In genomic region chr7:43488646-43489045, GRCm38 (mm10) we compare ENCODE assay signal across 13 mouse cellular contexts. TPM values are rescaled to one million over a fixed set of nuclear protein-coding genes. Genes with fewer than 3 reads are reported as not detected.
A peak's percentile ranks its signal among the peaks of the same experiment; 100 is the strongest.
DNase-seq lines count a peak whose midpoint lies in the region; ATAC-seq and TF ChIP-seq lines count a peak whose summit lies in the region.
"Had no signal": no experiment of that assay in that cellular context is flagged by ENCODE, and none has a peak within 500 bp of the region (broad histone marks: within the 10 kb centered on the region; RNA-seq: fewer than 3 reads in every experiment).

No protein-coding gene starts in this region.

- peak overlapping the region; percentile 74; the same call in 1 of the 2 replicates for H3K4me2 ChIP-seq in hindbrain, embryonic 11.5 days (replicated peaks; ENCODE audit: low read depth, low read length)
- H3K4me2 ChIP-seq in midbrain, embryonic 14.5 days (ENCODE audit: low read length): peak overlapping the region; percentile 73

- no peak for TF ChIP-seq CTCF in brain, embryonic 14.5 days (IDR thresholded peaks at IDR 0.05; ENCODE audit: borderline replicate concordance, extremely low read depth, insufficient read depth, insufficient read length)

- H3K9me3 ChIP-seq in hindbrain, embryonic 11.5 days (ENCODE audit: control insufficient read depth, low read length): no peaks in the 10 kb centered on the region
- no peaks in the 10 kb centered on the region for H3K9me3 ChIP-seq in midbrain, embryonic 14.5 days (ENCODE audit: control insufficient read depth, low read length)
- H3K9me3 ChIP-seq: G1E had no signal

- no peaks in the 10 kb centered on the region for H3K36me3 ChIP-seq in hindbrain, embryonic 11.5 days (ENCODE audit: control insufficient read depth, insufficient read depth, low read length)
- H3K36me3 ChIP-seq in midbrain, embryonic 14.5 days (ENCODE audit: control insufficient read depth, insufficient read depth, low read length): no peaks in the 10 kb centered on the region
- H3K36me3 ChIP-seq: G1E had no signal

- 56% methylated on average over 5 of the region's 5 CpGs for WGBS in hindbrain, embryonic 11.5 days
- 48% methylated on average over 5 of the region's 5 CpGs for WGBS in midbrain, embryonic 14.5 days

- H3K27ac ChIP-seq in hindbrain, embryonic 11.5 days (ENCODE audit: low read depth, low read length): no peak overlapping the region
- H3K27ac ChIP-seq in midbrain, embryonic 14.5 days (replicated peaks; ENCODE audit: low read depth, low read length): peak overlapping the region; percentile 93
- H3K27ac ChIP-seq: macrophage had no signal

- ATAC-seq in hindbrain, embryonic 11.5 days (ENCODE audit: low FRiP score): no peak
- no peak for ATAC-seq in midbrain, embryonic 14.5 days (ENCODE audit: low FRiP score, low TSS enrichment)

- H3K27me3 ChIP-seq in hindbrain, embryonic 11.5 days (ENCODE audit: control insufficient read depth, insufficient read depth, low read length): no peaks in the 10 kb centered on the region
- H3K27me3 ChIP-seq in midbrain, embryonic 14.5 days (ENCODE audit: control insufficient read depth, insufficient read depth, low read length): no peaks in the 10 kb centered on the region

- DNase-seq in brain, embryonic 14.5 days (ENCODE audit: low read depth): peak; percentile 9
- DNase-seq in cerebellum, postnatal 36 days: peak; percentile 31 to 38
- no peak for DNase-seq in hindbrain, embryonic 11.5 days (ENCODE audit: low spot score)
- peak; percentile 14 for DNase-seq in midbrain, embryonic 14.5 days
- no peak for DNase-seq in adrenal gland, adult 18-20 months (ENCODE audit: low spot score in 2 of 2)
- no peak for DNase-seq in spleen, adult 12 weeks (ENCODE audit: low spot score)
- DNase-seq in embryo, embryonic 10 days (ENCODE audit: low spot score): no peak
- no peak for DNase-seq in T-cell, adult 2 months (ENCODE audit: low spot score)

- no peak for TF ChIP-seq POLR2A in brain, embryonic 14.5 days (IDR thresholded peaks at IDR 0.05; ENCODE audit: borderline replicate concordance, extremely low read depth, insufficient read depth, insufficient read length, poor library complexity, severe bottlenecking)

- H3K4me1 ChIP-seq in hindbrain, embryonic 11.5 days (replicated peaks; ENCODE audit: control insufficient read depth, insufficient read depth, low read length): no peaks in the 10 kb centered on the region
- peaks cover 20% of the 10 kb centered on the region for H3K4me1 ChIP-seq in midbrain, embryonic 14.5 days (ENCODE audit: control insufficient read depth, insufficient read depth, low read length)

- H3K9ac ChIP-seq in hindbrain, embryonic 11.5 days (ENCODE audit: low read depth, low read length): no peak overlapping the region
- peak overlapping the region; percentile 96 for H3K9ac ChIP-seq in midbrain, embryonic 14.5 days (replicated peaks; ENCODE audit: low read length)

- H3K4me3 ChIP-seq in hindbrain, embryonic 11.5 days (ENCODE audit: low read depth, low read length): no peak overlapping the region
- peak overlapping the region; percentile 74 for H3K4me3 ChIP-seq in midbrain, embryonic 14.5 days (replicated peaks; ENCODE audit: low read depth, low read length)

RNA-seq across cellular contexts. Expression of gene Iglon5, which starts 1.2 kb away (rescaled TPM):
- polyA plus RNA-seq in brain, embryonic 14.5 days (2012; rRNA removed): 96.2 and 140 TPM in 2 replicates
- 2.7 and 2.9 TPM in 2 replicates for polyA plus RNA-seq in hindbrain, embryonic 11.5 days (2014; fragmentation: Nextera tagmentation; extraction: Ambion mirVana)
- 8.8 and 12.1 TPM in 2 replicates for polyA plus RNA-seq in midbrain, embryonic 14.5 days (2014; fragmentation: Nextera tagmentation; extraction: Ambion mirVana)
- total RNA-seq in adrenal gland, adult 18-20 months (2021): 1 to 10 TPM; 1.3 to 1.5 TPM
- total RNA-seq: hematopoietic stem cell, adult 5-6 weeks had no signal
- polyA plus RNA-seq: G1E, macrophage had no signal

RNA-seq across cellular contexts. Expression of gene 4931406B18Rik, which starts 17.1 kb away (rescaled TPM):
- polyA plus RNA-seq in brain, embryonic 14.5 days (2012; rRNA removed): 0.04 TPM in 1 of 2 replicates, not detected in the other
- polyA plus RNA-seq in hindbrain, embryonic 11.5 days (2014; fragmentation: Nextera tagmentation; extraction: Ambion mirVana): not detected in 2 replicates
- polyA plus RNA-seq in midbrain, embryonic 14.5 days (2014; fragmentation: Nextera tagmentation; extraction: Ambion mirVana): not detected in 2 replicates
- not detected for total RNA-seq in adrenal gland, adult 18-20 months (2021)
- total RNA-seq: hematopoietic stem cell, adult 5-6 weeks had no signal
- polyA plus RNA-seq: G1E; limb, embryonic 11.5 days; macrophage; spleen, adult 2 months had no signal

RNA-seq across cellular contexts. Expression of gene Vsig10l, which starts 25.7 kb away (rescaled TPM):
- polyA plus RNA-seq in brain, embryonic 14.5 days (2012; rRNA removed): 7.0 and 9.5 TPM in 2 replicates
- polyA plus RNA-seq in hindbrain, embryonic 11.5 days (2014; fragmentation: Nextera tagmentation; extraction: Ambion mirVana): 2.6 and 2.8 TPM in 2 replicates
- 8.0 and 12.5 TPM in 2 replicates for polyA plus RNA-seq in midbrain, embryonic 14.5 days (2014; fragmentation: Nextera tagmentation; extraction: Ambion mirVana)
- 1 to 10 TPM; 1.6 to 4.2 TPM for total RNA-seq in adrenal gland, adult 18-20 months (2021)

RNA-seq across cellular contexts. Expression of gene Gm45233, which starts 44.7 kb away (rescaled TPM):
- polyA plus RNA-seq in brain, embryonic 14.5 days (2012; rRNA removed): 1.2 and 1.3 TPM in 2 replicates
- 0.31 TPM in 1 of 2 replicates, not detected in the other for polyA plus RNA-seq in hindbrain, embryonic 11.5 days (2014; fragmentation: Nextera tagmentation; extraction: Ambion mirVana)
- not detected in 2 replicates for polyA plus RNA-seq in midbrain, embryonic 14.5 days (2014; fragmentation: Nextera tagmentation; extraction: Ambion mirVana)
- total RNA-seq in adrenal gland, adult 18-20 months (2021): under 1 TPM in 1 of 2 experiments, not detected in 1; 0.43 TPM
- total RNA-seq: G1E had no signal
- polyA plus RNA-seq: G1E; macrophage; spleen, adult 2 months had no signal

RNA-seq across cellular contexts. Expression of gene Etfb, which starts 44.8 kb away (rescaled TPM):
- 69.0 and 71.0 TPM in 2 replicates for polyA plus RNA-seq in brain, embryonic 14.5 days (2012; rRNA removed)
- 192 and 206 TPM in 2 replicates for polyA plus RNA-seq in hindbrain, embryonic 11.5 days (2014; fragmentation: Nextera tagmentation; extraction: Ambion mirVana)
- polyA plus RNA-seq in midbrain, embryonic 14.5 days (2014; fragmentation: Nextera tagmentation; extraction: Ambion mirVana): 101 and 120 TPM in 2 replicates
- total RNA-seq in adrenal gland, adult 18-20 months (2021): 100 to 1,000 TPM; 440 to 834 TPM

Comparison
In these comparisons a context has a peak if more than half of its experiments do, and no peak if none do; other contexts are left out.
1. DNase-seq: peak in brain, embryonic 14.5 days (single experiment), cerebellum, postnatal 36 days (2 of 2) and midbrain, embryonic 14.5 days (single experiment); none in hindbrain, embryonic 11.5 days (single experiment), adrenal gland, adult 18-20 months (0 of 2), spleen, adult 12 weeks (single experiment), embryo, embryonic 10 days (single experiment) and T-cell, adult 2 months (single experiment).